Mouse (Mus musculus) inflammation-experienced regulatory T-cells, adult 6 months (primary cell): ENCODE results near the gene Rfx1. TPM values are rescaled to one million over a fixed set of nuclear protein-coding genes. Genes with fewer than 3 reads are reported as not detected.

ENCODE experiments used
- polyA plus RNA-seq, 3 experiments: library from polyadenylated mRNA; unstranded; fragments of 100-300 nt; shearing (Covaris generic); gene quantifications; one replicate each; pipeline ENCODE4 v1.2.1; 2017

Rfx1 gene
- polyA plus RNA-seq, 3 experiments from 2014 or later = 9.4 to 13.2 (median 13.2) TPM

Other genes with a start within 250 kb of the Rfx1 start
- 10 to 100 TPM in 2 of 3 experiments, 1 to 10 TPM in 1; 5.1 to 13.8 (median 11.3) TPM for gene Adgrl1, start 166.7 kb upstream of the Rfx1 start, polyA plus RNA-seq
- 1 to 10 TPM in 1 of 3 experiments, under 1 TPM in 2; 0.16 to 1.5 (median 0.52) TPM for gene Gm10644, start 111.6 kb upstream of the Rfx1 start, polyA plus RNA-seq
- gene Asf1b, start 111.3 kb upstream of the Rfx1 start, polyA plus RNA-seq = 100 to 1,000 TPM in 1 of 3 experiments, 10 to 100 TPM in 2; 26.0 to 159 (median 26.4) TPM
- 10 to 100 TPM; 16.3 to 20.1 (median 18.8) TPM for gene Prkaca, start 93.8 kb upstream of the Rfx1 start, polyA plus RNA-seq
- gene Samd1, start 69.2 kb upstream of the Rfx1 start, polyA plus RNA-seq = 1 to 10 TPM; 5.0 to 7.3 (median 6.5) TPM
- gene 1700067K01Rik, start 65.3 kb upstream of the Rfx1 start, polyA plus RNA-seq = under 1 TPM in 2 of 3 experiments, not detected in 1; 0.51 to 0.70 TPM
- gene 2210011C24Rik, start 54.7 kb upstream of the Rfx1 start, polyA plus RNA-seq = 1 to 10 TPM in 2 of 3 experiments, not detected in 1; 1.2 to 2.5 TPM
- gene Palm3, start 45.4 kb upstream of the Rfx1 start, polyA plus RNA-seq = 1 to 10 TPM; 1.6 to 3.7 (median 2.8) TPM
- gene Il27ra, start 24.2 kb upstream of the Rfx1 start, polyA plus RNA-seq = 100 to 1,000 TPM; 188 to 350 (median 272) TPM
- 10 to 100 TPM; 21.2 to 34.2 (median 31.9) TPM for gene Rln3, start 21.8 kb upstream of the Rfx1 start, polyA plus RNA-seq
- 1 to 10 TPM in 1 of 3 experiments, under 1 TPM in 2; 0.53 to 1.4 (median 0.91) TPM for gene Gm10643, start 1.7 kb upstream of the Rfx1 start, polyA plus RNA-seq
- gene Dcaf15, start 37.9 kb downstream of the Rfx1 start, polyA plus RNA-seq = 10 to 100 TPM; 16.6 to 20.0 (median 18.6) TPM
- 10 to 100 TPM in 1 of 3 experiments, 1 to 10 TPM in 2; 8.5 to 32.9 (median 8.7) TPM for gene Podnl1, start 59.2 kb downstream of the Rfx1 start, polyA plus RNA-seq
- 10 to 100 TPM; 13.9 to 24.2 (median 21.3) TPM for gene Cc2d1a, start 81.1 kb downstream of the Rfx1 start, polyA plus RNA-seq
- 1 to 10 TPM in 2 of 3 experiments, not detected in 1; 1.5 to 1.6 TPM for gene 4930432K21Rik, start 81.2 kb downstream of the Rfx1 start, polyA plus RNA-seq
- gene Nanos3, start 118.4 kb downstream of the Rfx1 start, polyA plus RNA-seq = not detected
- 1 to 10 TPM; 2.9 to 4.8 (median 4.4) TPM for gene Zswim4, start 170.2 kb downstream of the Rfx1 start, polyA plus RNA-seq
- 100 to 1,000 TPM; 351 to 392 (median 390) TPM for gene D8Ertd738e, start 182.9 kb downstream of the Rfx1 start, polyA plus RNA-seq
- gene Mri1, start 190.5 kb downstream of the Rfx1 start, polyA plus RNA-seq = 10 to 100 TPM in 2 of 3 experiments, 1 to 10 TPM in 1; 7.2 to 34.3 (median 25.2) TPM
- 10 to 100 TPM; 40.4 to 53.7 (median 44.6) TPM for gene Ccdc130, start 203.5 kb downstream of the Rfx1 start, polyA plus RNA-seq